Mouse (Mus musculus): ENCODE measurements at regions not wholly inside any gene's neighbourhood (a gene's known extent, or its start where the extent isn't known, plus 50 kb on each side); places are given as distances from the start of the nearest gene placed in this dataset.

- TF ChIP-seq EP300 (IDR thresholded peaks at IDR 0.05; ENCODE audit: low read depth) (no peak), CTCF (IDR thresholded peaks at IDR 0.05; ENCODE audit: low read depth) (no peak)
Measured at GRCm38 (mm10) chr2:128313582-128313918, 187.7 kb downstream of the Bcl2l11 start.

Measured in liver, embryonic 14.5 days (tissue).